Comparison of ENCODE assay signal across 9 mouse cellular contexts in genomic region chr8:123157888-123158465, GRCm38 (mm10). TPM values are rescaled to one million over a fixed set of nuclear protein-coding genes. Genes with fewer than 3 reads are reported as not detected.
DNase-seq lines count a peak whose midpoint lies in the region; ATAC-seq and TF ChIP-seq lines count a peak whose summit lies in the region.
"Had no signal": no experiment of that assay in that cellular context is flagged by ENCODE, and none has a peak within 500 bp of the region (broad histone marks: within the 10 kb centered on the region; RNA-seq: fewer than 3 reads in every experiment).

Gene Sult5a1 (minus strand): TSS chr8:123158315.

- TF ChIP-seq CTCF in forebrain, postnatal 0 days (IDR thresholded peaks at IDR 0.05; ENCODE audit: low read depth) = no peak

- peaks cover 4% of the 10 kb centered on the region; the same call in 1 of the 2 replicates for H3K4me1 ChIP-seq in forebrain, embryonic 11.5 days (replicated peaks; ENCODE audit: control insufficient read depth, insufficient read depth, low read length)
- no peaks in the 10 kb centered on the region for H3K4me1 ChIP-seq in forebrain, postnatal 0 days (ENCODE audit: insufficient read depth)
- peaks cover 23% of the 10 kb centered on the region for H3K4me1 ChIP-seq in lung, embryonic 15.5 days
- H3K4me1 ChIP-seq in hindbrain, embryonic 15.5 days (replicated peaks) = no peaks in the 10 kb centered on the region; the same call in 1 of the 2 replicates

- DNase-seq in forebrain, embryonic 11.5 days (ENCODE audit: low spot score) = no peak
- no peak for DNase-seq in forebrain, postnatal 0 days
- DNase-seq in lung, postnatal 14 days = no peak
- DNase-seq in lung, postnatal 4 days = peak; percentile 22 to 57
- DNase-seq in gastrocnemius, postnatal 14 days = no peak
- no peak for DNase-seq in yolk sac, embryonic 10.5 days (ENCODE audit: low spot score)
- DNase-seq: adrenal gland, postnatal 25 days had no signal

- H3K4me3 ChIP-seq in forebrain, embryonic 11.5 days (ENCODE audit: low read depth, low read length) = no peak within 1 kb of the TSS
- no peak within 1 kb of the TSS for H3K4me3 ChIP-seq in forebrain, postnatal 0 days (ENCODE audit: low read depth, low read length)
- peak within 1 kb of the TSS; percentile 30 for H3K4me3 ChIP-seq in lung, embryonic 15.5 days
- H3K4me3 ChIP-seq in hindbrain, embryonic 15.5 days = no peak within 1 kb of the TSS

- no peak for ATAC-seq in forebrain, embryonic 11.5 days (replicated peaks; ENCODE audit: low FRiP score)
- ATAC-seq in forebrain, postnatal 0 days = no peak
- peak; percentile 32; the same call in 1 of the 2 replicates for ATAC-seq in lung, embryonic 15.5 days (ENCODE audit: borderline replicate concordance, extremely low read depth, low FRiP score, low TSS enrichment)
- ATAC-seq in hindbrain, embryonic 15.5 days (ENCODE audit: low FRiP score, low read depth) = no peak

- H3K9ac ChIP-seq in forebrain, embryonic 11.5 days (ENCODE audit: low read length) = no peak within 1 kb of the TSS; the same call in 1 of the 2 replicates
- no peak within 1 kb of the TSS for H3K9ac ChIP-seq in forebrain, postnatal 0 days
- H3K9ac ChIP-seq in lung, embryonic 15.5 days = 0 out of 2 replicates have a peak within 1 kb of the TSS, but pooled peaks have one; percentile 14
- H3K9ac ChIP-seq in hindbrain, embryonic 15.5 days = no peak within 1 kb of the TSS

- H3K27ac ChIP-seq in forebrain, embryonic 11.5 days (ENCODE audit: low read depth, low read length) = no peak within 1 kb of the TSS
- no peak within 1 kb of the TSS for H3K27ac ChIP-seq in forebrain, postnatal 0 days (ENCODE audit: low read depth, low read length)
- peak within 1 kb of the TSS; percentile 16; the same call in 1 of the 2 replicates for H3K27ac ChIP-seq in lung, embryonic 15.5 days
- H3K27ac ChIP-seq in hindbrain, embryonic 15.5 days (replicated peaks) = no peak within 1 kb of the TSS

- 0 out of 2 replicates have a peak within 1 kb of the TSS, but pooled peaks have one; percentile 3 for H3K4me2 ChIP-seq in forebrain, embryonic 11.5 days (ENCODE audit: low read depth, low read length, severe bottlenecking)
- no peak within 1 kb of the TSS for H3K4me2 ChIP-seq in forebrain, postnatal 0 days (ENCODE audit: low read depth)
- peak within 1 kb of the TSS; percentile 51 for H3K4me2 ChIP-seq in lung, embryonic 15.5 days
- peak within 1 kb of the TSS; percentile 31 for H3K4me2 ChIP-seq in hindbrain, embryonic 15.5 days

- H3K9me3 ChIP-seq in forebrain, embryonic 11.5 days (ENCODE audit: control insufficient read depth, low read length) = no peaks in the 10 kb centered on the region
- no peaks in the 10 kb centered on the region for H3K9me3 ChIP-seq in forebrain, postnatal 0 days (ENCODE audit: low read length)
- H3K9me3 ChIP-seq in lung, embryonic 15.5 days = no peaks in the 10 kb centered on the region
- H3K9me3 ChIP-seq in hindbrain, embryonic 15.5 days = no peaks in the 10 kb centered on the region

- no peaks in the 10 kb centered on the region for H3K36me3 ChIP-seq in forebrain, embryonic 11.5 days (ENCODE audit: control insufficient read depth, insufficient read depth, low read length)
- H3K36me3 ChIP-seq in forebrain, postnatal 0 days (ENCODE audit: insufficient read depth) = no peaks in the 10 kb centered on the region
- no peaks in the 10 kb centered on the region for H3K36me3 ChIP-seq in lung, embryonic 15.5 days
- H3K36me3 ChIP-seq in hindbrain, embryonic 15.5 days = no peaks in the 10 kb centered on the region

- 39% methylated on average over 13 of the region's 13 CpGs for WGBS in forebrain, embryonic 11.5 days
- WGBS in forebrain, postnatal 0 days = 34% methylated on average over 13 of the region's 13 CpGs
- 21% methylated on average over 13 of the region's 13 CpGs for WGBS in lung, embryonic 15.5 days
- 34% methylated on average over 13 of the region's 13 CpGs for WGBS in hindbrain, embryonic 15.5 days

- intact Hi-C loops in gastrocnemius, postnatal 14 days (cut with DNase I; ENCODE audit: low total_unique reads) = loop anchor here (2.0 kb wide), 1 partner anchor 49 kb away; no protein-coding TSS in a partner anchor

- no peaks in the 10 kb centered on the region for H3K27me3 ChIP-seq in forebrain, embryonic 11.5 days (ENCODE audit: control insufficient read depth, insufficient read depth, low read length)
- H3K27me3 ChIP-seq in forebrain, postnatal 0 days (ENCODE audit: insufficient read depth, low read length) = no peaks in the 10 kb centered on the region
- H3K27me3 ChIP-seq in lung, embryonic 15.5 days = no peaks in the 10 kb centered on the region
- no peaks in the 10 kb centered on the region for H3K27me3 ChIP-seq in hindbrain, embryonic 15.5 days

RNA-seq across cellular contexts. Expression of gene Sult5a1, which starts in this region (rescaled TPM):
- 2.9 and 4.3 TPM in 2 replicates for polyA plus RNA-seq in forebrain, embryonic 11.5 days (2014; fragmentation: Nextera tagmentation; extraction: Ambion mirVana)
- total RNA-seq in forebrain, postnatal 0 days (2014; rRNA removed) = 0.71 and 5.0 TPM in 2 replicates
- polyA plus RNA-seq in forebrain, postnatal 0 days (2015; fragmentation: Nextera tagmentation; extraction: Ambion mirVana) = 0.89 and 0.96 TPM in 2 replicates
- 16.8 and 16.9 TPM in 2 replicates for polyA plus RNA-seq in lung, embryonic 15.5 days (2015; fragmentation: Nextera tagmentation; extraction: Ambion mirVana)
- polyA plus RNA-seq in hindbrain, embryonic 15.5 days (2015; fragmentation: Nextera tagmentation; extraction: Ambion mirVana) = 1.6 TPM in 2 replicates
- total RNA-seq in gastrocnemius, postnatal 14 days (2021) = 1 to 10 TPM; 5.7 to 6.9 TPM

Comparison
In these comparisons a context has a peak if more than half of its experiments do, and no peak if none do; other contexts are left out.
1. DNase-seq: peak in lung, postnatal 4 days (2 of 2); none in forebrain, embryonic 11.5 days (single experiment), forebrain, postnatal 0 days (single experiment), lung, postnatal 14 days (single experiment), gastrocnemius, postnatal 14 days (single experiment) and yolk sac, embryonic 10.5 days (single experiment).